Mouse (Mus musculus) liver, embryonic 16.5 days (tissue): ENCODE data around the gene Pla2g6. TPM values are rescaled to one million over a fixed set of nuclear protein-coding genes. Genes with fewer than 3 reads are reported as not detected.

Source experiments
- ATAC-seq: fragments of 200-750 bp; cut with Nextera tagmentation; 2 replicates; pipeline ENCODE4 v1.8.0; 2017; ENCODE audit warnings: low read depth, mild to moderate bottlenecking, moderate number of reproducible peaks, moderate library complexity
- H3K27ac ChIP-seq: fragments of 300-500 bp; sonication (generic); 2 replicates; pipeline ENCODE4 v1.5.1; 2014; ENCODE audit warnings: mild to moderate bottlenecking, low read length
- H3K27me3 ChIP-seq: fragments of 300-500 bp; sonication (generic); 2 replicates; pipeline ENCODE4 v1.6.1; 2014; ENCODE audit warnings: low read depth, low read length, mixed read lengths; ENCODE audit not compliant: control insufficient read depth, insufficient read depth
- H3K36me3 ChIP-seq: fragments of 300-500 bp; sonication (generic); 2 replicates; pipeline ENCODE4 v1.6.1; 2014; ENCODE audit warnings: mild to moderate bottlenecking; ENCODE audit not compliant: control insufficient read depth, insufficient read depth
- H3K4me1 ChIP-seq: fragments of 300-500 bp; sonication (generic); 2 replicates; pipeline ENCODE4 v1.6.1; 2014; ENCODE audit warnings: low read depth, low read length, mixed read lengths; ENCODE audit not compliant: control insufficient read depth
- H3K4me2 ChIP-seq: fragments of 300-500 bp; sonication (generic); 2 replicates; pipeline ENCODE4 v1.6.1; 2014; ENCODE audit warnings: low read depth, low read length, mixed read lengths
- H3K4me3 ChIP-seq: fragments of 300-500 bp; sonication (generic); 2 replicates; pipeline ENCODE4 v1.5.1; 2014; ENCODE audit warnings: low read depth, mild to moderate bottlenecking, low read length
- H3K9ac ChIP-seq: fragments of 300-500 bp; sonication (generic); 2 replicates; pipeline ENCODE4 v1.6.1; 2014; ENCODE audit warnings: low read depth, low read length
- H3K9me3 ChIP-seq: fragments of 300-500 bp; sonication (generic); replicated peaks from 2 replicates; pipeline ENCODE4 v1.6.1; 2016; ENCODE audit warnings: low read length; ENCODE audit not compliant: control insufficient read depth
- WGBS: fragments of 180-500 bp; shearing (Covaris S2); extraction: QIAGEN DNeasy Blood & Tissue Kit; methylation state at CpG from one replicate; pipeline ENCODE4 v1.1.7; 2014; ENCODE audit not compliant: insufficient replicate concordance; 5-methylcytosine and 5-hydroxymethylcytosine counted together
- polyA plus RNA-seq: library from polyadenylated mRNA; unstranded; fragments of >200 nt; fragmentation: Nextera tagmentation; extraction: Ambion mirVana; gene quantifications from 2 replicates; pipeline ENCODE4 v1.2.1, GENCODE M21; 2015

Pla2g6 gene
- polyA plus RNA-seq, 1 experiment from 2014 or later, result 19.5 TPM

- Histone ChIP-seq H3K27me3 (peaks cover 52% of the 10 kb centered on the region), H3K36me3 (no peaks in the 10 kb centered on the region), H3K4me3 (no peak overlapping the region), H3K27ac (no peak overlapping the region), H3K9ac (no peak overlapping the region), H3K9me3 (no peaks in the 10 kb centered on the region), H3K4me2 (no peak overlapping the region), H3K4me1 (no peaks in the 10 kb centered on the region; the same call in 1 of the 2 replicates)
- no peak for ATAC-seq
- whole genome bisulfite sequencing, result 22% methylated on average over 13 of the region's 13 CpGs
Measured at GRCm38 (mm10) chr15:79262375-79262774, 65.8 kb downstream of the Pla2g6 start.

DNA sequence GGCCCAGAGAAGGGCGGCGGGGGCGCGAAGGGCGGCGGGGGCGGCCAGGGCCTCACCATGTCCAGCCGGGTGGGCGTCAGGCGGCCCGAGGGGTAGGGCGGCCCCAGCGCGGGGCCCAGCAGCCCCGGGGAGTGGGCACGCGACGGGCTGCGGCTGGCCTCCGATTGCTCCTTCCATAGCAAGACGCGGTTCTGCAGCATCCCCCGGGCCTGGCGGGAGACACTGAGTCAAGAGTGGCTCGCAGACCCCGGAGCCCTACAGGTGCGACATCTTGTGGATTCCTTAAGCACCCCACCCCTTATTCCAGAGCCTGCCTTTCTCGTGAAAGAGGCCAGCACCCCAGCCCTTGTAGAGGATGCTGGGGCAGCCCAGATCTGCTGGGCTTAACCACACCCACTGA, 66.4 kb downstream of the Pla2g6 start:
- peaks cover 52% of the 10 kb centered on the region for H3K27me3 ChIP-seq
- no peak overlapping the region for H3K9ac ChIP-seq

DNA sequence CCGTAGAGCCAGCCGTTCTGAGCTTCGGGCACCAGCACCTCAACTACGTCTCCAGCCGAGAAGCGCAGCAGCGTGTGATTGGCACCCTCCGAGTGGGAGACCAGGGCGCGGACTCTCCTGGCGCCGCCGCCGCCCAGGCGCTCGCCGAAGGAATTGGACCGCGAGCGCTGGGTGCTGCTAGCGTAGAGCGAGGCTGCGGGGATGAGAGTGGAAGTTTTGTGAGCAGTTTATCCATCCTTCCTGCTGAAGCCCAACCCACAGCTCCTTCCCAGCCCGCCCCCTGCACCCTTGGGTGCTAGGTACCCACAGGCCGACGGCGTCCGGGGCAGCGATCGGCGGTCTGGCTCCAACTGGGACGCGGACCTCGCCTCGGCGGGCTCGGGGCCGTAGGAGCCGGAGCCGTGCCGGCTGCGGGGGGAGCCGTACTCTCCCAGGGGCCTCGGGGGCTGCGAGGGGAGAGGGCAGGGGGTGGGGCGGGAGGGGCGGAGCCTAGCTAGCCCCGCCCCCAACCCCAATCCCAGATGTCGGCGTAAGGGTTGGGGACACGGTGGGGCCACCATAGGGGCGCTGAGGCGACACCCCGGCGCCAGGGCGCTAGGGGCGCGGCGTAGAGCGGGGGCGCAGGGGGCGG, 67.0 kb downstream of the Pla2g6 start:
- Histone ChIP-seq H3K4me2 (peak overlapping the region; percentile 68), H3K27me3 (peaks cover 52% of the 10 kb centered on the region), H3K27ac (no peak overlapping the region), H3K4me3 (peak overlapping the region; percentile 52), H3K4me1 (no peaks in the 10 kb centered on the region; the same call in 1 of the 2 replicates), H3K36me3 (no peaks in the 10 kb centered on the region), H3K9me3 (no peaks in the 10 kb centered on the region), H3K9ac (no peak overlapping the region; the same call in 1 of the 2 replicates)
- ATAC-seq, result peak; percentile 39; the same call in 1 of the 2 replicates
- WGBS, result 3% methylated on average over 47 of the region's 62 CpGs

More for the DNA sequence above, 66.4 kb downstream of the Pla2g6 start:
- Histone ChIP-seq H3K27ac (no peak overlapping the region), H3K4me2 (peak overlapping the region; percentile 68), H3K4me1 (no peaks in the 10 kb centered on the region; the same call in 1 of the 2 replicates), H3K36me3 (no peaks in the 10 kb centered on the region), H3K9me3 (no peaks in the 10 kb centered on the region), H3K4me3 (peak overlapping the region; percentile 52)
- ATAC-seq, result no peak
- under 1% methylated on average over 28 of the region's 28 CpGs for WGBS

DNA sequence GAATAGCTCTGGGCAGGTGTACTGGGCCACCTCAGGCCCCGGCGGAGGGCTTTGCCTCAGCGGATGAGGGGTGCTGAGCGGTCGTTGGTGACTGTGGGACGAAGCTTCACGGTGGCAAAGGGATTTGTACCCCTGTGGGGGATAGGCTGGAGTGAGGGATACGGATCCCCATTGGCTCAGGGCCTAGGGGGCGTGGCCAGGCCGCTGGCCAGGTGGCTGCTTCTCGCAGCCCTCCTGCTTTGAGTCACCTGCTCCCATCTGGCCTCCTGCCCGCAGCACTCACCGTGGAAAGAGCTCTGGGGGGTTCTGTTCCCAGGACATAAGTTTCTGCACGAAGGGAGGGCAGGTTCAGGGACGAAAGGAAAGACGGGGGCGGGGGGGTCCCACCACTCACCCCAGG, 69.7 kb downstream of the Pla2g6 start:
- no peak overlapping the region for H3K4me2 ChIP-seq
- H3K9me3 ChIP-seq, result no peaks in the 10 kb centered on the region
- 27% methylated on average over 17 of the region's 17 CpGs for WGBS
- H3K4me1 ChIP-seq, result no peaks in the 10 kb centered on the region; the same call in 1 of the 2 replicates
- no peak overlapping the region for H3K27ac ChIP-seq
- H3K9ac ChIP-seq, result no peak overlapping the region
- no peak overlapping the region for H3K4me3 ChIP-seq
- peaks cover 64% of the 10 kb centered on the region for H3K27me3 ChIP-seq
- no peak for ATAC-seq
- H3K36me3 ChIP-seq, result no peaks in the 10 kb centered on the region

DNA sequence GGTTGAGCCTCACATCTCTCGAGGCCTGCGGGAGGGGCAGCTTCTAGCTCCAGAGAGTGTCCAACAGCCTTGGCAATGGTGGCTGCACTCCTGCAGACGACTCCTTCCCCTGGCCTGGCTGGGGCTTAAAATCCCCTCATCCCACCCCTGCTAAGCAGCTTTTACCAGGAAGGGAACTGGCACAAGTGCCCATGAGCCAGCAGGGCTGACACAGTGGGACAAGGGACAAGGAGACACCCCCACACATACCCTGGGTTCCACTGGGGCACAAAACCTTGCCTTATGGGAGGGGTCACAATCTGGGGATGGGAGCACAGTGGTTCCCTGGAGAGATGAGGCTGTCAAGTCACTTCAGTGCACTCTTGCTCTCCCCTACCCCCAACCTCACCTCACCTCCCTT, 73.5 kb downstream of the Pla2g6 start, which contains the start of gene Slc16a8:
Gene Slc16a8 (minus strand): TSS at position 101 of the 400 bp plus-strand sequence.
- no peak within 1 kb of the TSS for H3K4me2 ChIP-seq
- H3K9ac ChIP-seq, result no peak within 1 kb of the TSS
- H3K4me3 ChIP-seq, result no peak within 1 kb of the TSS
- no peak for ATAC-seq
- H3K4me1 ChIP-seq, result no peaks in the 10 kb centered on the region; the same call in 1 of the 2 replicates
- no peak within 1 kb of the TSS for H3K27ac ChIP-seq
- H3K27me3 ChIP-seq, result peaks cover 53% of the 10 kb centered on the region
- H3K9me3 ChIP-seq, result no peaks in the 10 kb centered on the region
- H3K36me3 ChIP-seq, result no peaks in the 10 kb centered on the region
- WGBS, result 33% methylated on average over 3 of the region's 3 CpGs

DNA sequence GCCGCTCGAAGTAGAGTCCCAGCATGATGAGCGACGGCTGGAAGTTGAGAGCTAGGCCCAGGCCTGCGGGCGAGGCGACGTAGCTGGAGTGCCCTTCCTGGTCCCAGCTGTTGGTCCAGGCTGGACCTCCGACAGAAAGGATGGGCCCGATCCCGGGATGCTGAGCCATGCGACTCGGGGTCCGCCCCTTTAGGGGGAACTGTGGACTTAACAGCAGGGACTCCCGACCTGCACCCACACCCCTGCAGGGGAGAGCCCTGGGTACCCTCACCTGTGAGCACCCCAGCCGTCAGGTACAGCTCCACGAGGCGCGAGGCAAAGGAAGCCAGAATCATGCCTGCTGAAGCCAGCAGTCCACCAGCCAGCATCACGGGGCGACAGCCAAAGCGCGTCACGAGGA, 75.6 kb downstream of the Pla2g6 start:
- no peak for ATAC-seq

DNA sequence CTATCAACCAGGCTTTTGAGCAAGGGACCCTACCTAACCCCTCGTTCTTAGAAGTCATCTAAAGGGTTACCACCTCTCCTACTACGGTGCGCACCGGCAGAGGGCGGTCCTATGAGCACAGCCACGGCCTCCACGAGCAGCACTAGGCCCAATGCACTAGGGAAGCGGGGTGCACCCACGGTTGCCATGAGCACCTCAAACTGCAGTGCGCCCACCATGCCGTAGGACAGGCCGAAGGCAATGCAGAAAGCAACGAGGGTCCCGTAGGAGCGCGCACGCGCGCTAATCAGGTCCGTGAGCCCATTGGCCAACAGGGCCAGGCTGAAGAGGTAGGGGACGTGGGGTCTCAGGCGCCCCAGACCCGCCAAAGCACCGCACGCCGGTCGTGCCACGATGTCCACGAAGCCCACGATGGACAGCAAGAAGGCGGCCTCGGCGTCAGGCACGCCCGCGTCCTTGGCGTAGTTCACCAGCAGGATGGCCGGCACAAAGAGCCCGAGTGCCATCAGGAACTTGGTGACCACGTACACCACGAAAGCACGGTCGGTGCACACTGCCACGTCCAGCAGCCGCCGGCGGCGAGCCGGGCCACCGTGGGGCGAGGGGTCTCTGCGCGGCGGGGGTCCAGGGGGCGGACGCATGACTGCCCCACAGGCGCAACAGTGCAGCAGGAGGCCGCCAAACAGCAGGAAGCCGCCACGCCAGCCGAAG, 76.3 kb downstream of the Pla2g6 start:
- peak overlapping the region; percentile 52 for H3K4me2 ChIP-seq
- peak; percentile 23 for ATAC-seq
- no peaks in the 10 kb centered on the region; the same call in 1 of the 2 replicates for H3K4me1 ChIP-seq
- no peak overlapping the region for H3K27ac ChIP-seq
- H3K4me3 ChIP-seq, result peak overlapping the region; percentile 22
- 2% methylated on average over 60 of the region's 61 CpGs for WGBS
- H3K27me3 ChIP-seq, result peaks cover 40% of the 10 kb centered on the region
- H3K9ac ChIP-seq, result peak overlapping the region; percentile 27; the same call in 1 of the 2 replicates
- no peaks in the 10 kb centered on the region for H3K36me3 ChIP-seq
- no peaks in the 10 kb centered on the region for H3K9me3 ChIP-seq

More for the DNA sequence above, 75.6 kb downstream of the Pla2g6 start:
- peak overlapping the region; percentile 27; the same call in 1 of the 2 replicates for H3K9ac ChIP-seq
- H3K36me3 ChIP-seq, result no peaks in the 10 kb centered on the region
- H3K9me3 ChIP-seq, result no peaks in the 10 kb centered on the region
- no peak overlapping the region for H3K27ac ChIP-seq
- peak overlapping the region; percentile 52; the same call in 1 of the 2 replicates for H3K4me2 ChIP-seq
- peaks cover 40% of the 10 kb centered on the region for H3K27me3 ChIP-seq
- WGBS, result 29% methylated on average over 24 of the region's 24 CpGs
- H3K4me1 ChIP-seq, result no peaks in the 10 kb centered on the region; the same call in 1 of the 2 replicates
- peak overlapping the region; percentile 22; the same call in 1 of the 2 replicates for H3K4me3 ChIP-seq

DNA sequence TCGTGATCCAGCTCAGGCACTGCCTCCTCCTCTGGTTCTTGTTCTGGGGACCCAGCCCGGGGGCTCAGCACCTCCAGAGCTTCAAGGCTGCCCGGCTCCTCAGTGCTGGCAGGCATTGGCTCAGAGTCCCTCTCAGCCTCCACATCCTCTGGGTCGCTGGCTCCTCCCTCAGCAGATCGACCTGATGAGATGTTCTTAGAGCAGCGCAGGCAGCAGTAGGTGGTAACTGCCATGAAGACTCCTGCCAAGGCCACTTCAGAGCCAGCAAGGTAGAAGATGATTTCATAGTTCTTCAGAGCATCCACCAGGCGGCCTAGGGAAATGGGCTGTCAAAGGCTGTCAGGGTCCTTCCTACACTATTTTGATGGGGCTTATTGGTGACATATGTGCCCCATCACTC, 77.0 kb downstream of the Pla2g6 start:
- ATAC-seq, result no peak
- Histone ChIP-seq H3K36me3 (no peaks in the 10 kb centered on the region), H3K27ac (no peak overlapping the region), H3K9ac (no peak overlapping the region), H3K4me2 (no peak overlapping the region), H3K27me3 (peaks cover 40% of the 10 kb centered on the region), H3K4me3 (no peak overlapping the region), H3K9me3 (no peaks in the 10 kb centered on the region), H3K4me1 (no peaks in the 10 kb centered on the region; the same call in 1 of the 2 replicates)
- 38% methylated on average over 7 of the region's 7 CpGs for WGBS

DNA sequence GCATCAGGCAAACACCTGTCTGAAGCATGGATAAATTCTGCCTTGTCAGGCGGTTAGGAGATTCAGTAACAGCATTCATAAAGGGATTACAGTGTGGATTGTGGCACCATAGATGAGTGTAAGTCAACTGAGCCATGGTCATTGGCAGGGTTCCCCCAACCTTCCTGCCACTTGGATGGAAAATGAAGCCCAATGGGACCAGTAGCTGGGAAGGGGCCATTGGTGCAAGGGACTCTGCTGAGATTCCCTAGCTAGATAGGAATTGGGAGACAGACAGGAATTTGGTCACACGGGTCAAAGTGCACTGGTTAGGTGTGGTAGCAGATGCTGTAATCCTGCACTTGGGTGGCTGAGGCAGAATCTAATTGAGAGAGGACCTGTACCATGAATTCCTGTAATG, 78.0 kb downstream of the Pla2g6 start:
- Histone ChIP-seq H3K27ac (no peak overlapping the region), H3K36me3 (no peaks in the 10 kb centered on the region), H3K4me3 (no peak overlapping the region), H3K4me1 (no peaks in the 10 kb centered on the region; the same call in 1 of the 2 replicates), H3K9me3 (no peaks in the 10 kb centered on the region), H3K4me2 (no peak overlapping the region), H3K9ac (no peak overlapping the region), H3K27me3 (peaks cover 38% of the 10 kb centered on the region)
- no peak for ATAC-seq
- 53% methylated on average over 2 of the region's 2 CpGs for WGBS
